Mouse (Mus musculus) CH12.LX (cell line): ENCODE results near the gene Hist1h2bh. TPM values are rescaled to one million over a fixed set of nuclear protein-coding genes. Genes with fewer than 3 reads are reported as not detected.
A peak's percentile ranks its signal among the peaks of the same experiment; 100 is the strongest.
"Not testable (repeated sequence)": the region's sequence is repeated elsewhere in the genome, so short reads cannot be mapped to it uniquely, and the experiment has no call there.

ENCODE experiments used
- DNase-seq: peaks from one replicate; pipeline ENCODE4 v3.0.0-alpha.2; 2013; ENCODE audit errors: extremely low read depth
- H3K27ac ChIP-seq: 2 replicates; pipeline ENCODE4 v1.5.1; 2012; ENCODE audit warnings: low read depth, mild to moderate bottlenecking, control low read depth, moderate library complexity; ENCODE audit not compliant: insufficient read depth
- H3K27me3 ChIP-seq: replicated peaks from 2 replicates; pipeline ENCODE3; 2012; ENCODE audit warnings: inconsistent platforms
- H3K36me3 ChIP-seq, 2 experiments: replicated peaks in 1 of 2; 2 replicates each; pipeline versions ENCODE3 to v1.6.1; 2012; ENCODE audit warnings: inconsistent platforms in 1 of 2, low read length in 1 of 2, mild to moderate bottlenecking in 1 of 2, mixed read lengths in 1 of 2, moderate library complexity in 1 of 2; ENCODE audit not compliant: control insufficient read depth in 1 of 2, insufficient read depth in 1 of 2
- H3K4me1 ChIP-seq, 2 experiments: 2 replicates each; pipeline ENCODE4 v1.6.1; 2012; ENCODE audit warnings: inconsistent platforms in 1 of 2, moderate library complexity in 1 of 2; ENCODE audit not compliant: insufficient read depth in 2 of 2, control insufficient read depth in 1 of 2
- H3K4me2 ChIP-seq: 2 replicates; pipeline ENCODE4 v1.6.1; 2012; ENCODE audit warnings: low read depth, mild to moderate bottlenecking, control low read depth; ENCODE audit not compliant: poor library complexity, insufficient read depth, severe bottlenecking
- H3K4me3 ChIP-seq, 3 experiments: fragments of 150-350 bp in 1 of 3; sonication (generic) in 1 of 3; replicated peaks in 1 of 3; 2 replicates each; pipeline versions ENCODE3 to v1.5.1; 2011 to 2012; ENCODE audit warnings: low read depth in 2 of 3, low read length in 2 of 3, mild to moderate bottlenecking in 2 of 3, moderate library complexity in 2 of 3, control low read depth in 1 of 3, improper control_type of control experiment in 1 of 3, inconsistent platforms in 1 of 3, mixed read lengths in 1 of 3; ENCODE audit not compliant: poor library complexity in 1 of 3
- H3K79me2 ChIP-seq: replicated peaks from 2 replicates; pipeline ENCODE4 v1.6.1; 2012; ENCODE audit warnings: mild to moderate bottlenecking, moderate library complexity; ENCODE audit not compliant: control insufficient read depth, poor library complexity, insufficient read depth, severe bottlenecking; ENCODE audit errors: extremely low read depth
- H3K9ac ChIP-seq: 2 replicates; pipeline ENCODE4 v1.6.1; 2012; ENCODE audit warnings: low read depth, mild to moderate bottlenecking, control low read depth, moderate library complexity; ENCODE audit not compliant: insufficient read depth
- H3K9me3 ChIP-seq: replicated peaks from 2 replicates; pipeline ENCODE3; 2012; ENCODE audit warnings: low read length, inconsistent platforms, mixed read lengths
- BHLHE40 ChIP-seq: IDR thresholded peaks from 2 replicates; pipeline ENCODE4 v1.6.1; 2011; ENCODE audit warnings: mild to moderate bottlenecking, low read depth, low read length, improper control_type of control experiment
- CHD1 ChIP-seq: IDR thresholded peaks from 2 replicates; pipeline ENCODE4 v1.6.1; 2012; ENCODE audit warnings: low read depth, low read length, improper control_type of control experiment, inconsistent platforms
- CHD2 ChIP-seq: IDR thresholded peaks from 2 replicates; pipeline ENCODE4 v1.6.1; 2011; ENCODE audit warnings: low read length, improper control_type of control experiment
- E2F4 ChIP-seq: IDR thresholded peaks from 2 replicates; pipeline ENCODE4 v1.6.1; 2011; ENCODE audit warnings: low read depth, low read length, improper control_type of control experiment; ENCODE audit not compliant: insufficient replicate concordance
- HCFC1 ChIP-seq: IDR thresholded peaks from 2 replicates; pipeline ENCODE4 v1.6.1; 2012; ENCODE audit warnings: low read depth, mild to moderate bottlenecking, inconsistent platforms, low read length, improper control_type of control experiment
- IRF4 ChIP-seq: IDR thresholded peaks from 2 replicates; pipeline ENCODE4 v1.6.1; 2014; ENCODE audit warnings: low read depth, mild to moderate bottlenecking, inconsistent platforms, low read length, improper control_type of control experiment
- KAT2A ChIP-seq: IDR thresholded peaks from 2 replicates; pipeline ENCODE4 v1.6.1; 2012; ENCODE audit warnings: low read length, improper control_type of control experiment, inconsistent platforms; ENCODE audit not compliant: insufficient replicate concordance
- MAFK ChIP-seq: IDR thresholded peaks from 2 replicates; pipeline ENCODE4 v1.6.1; 2011; ENCODE audit warnings: low read length, improper control_type of control experiment; ENCODE audit not compliant: insufficient replicate concordance
- MAX ChIP-seq: IDR thresholded peaks from 2 replicates; pipeline ENCODE4 v1.6.1; 2011; ENCODE audit warnings: low read length, improper control_type of control experiment
- MAZ ChIP-seq: IDR thresholded peaks from 2 replicates; pipeline ENCODE4 v1.6.1; 2012; ENCODE audit warnings: low read depth, mild to moderate bottlenecking, inconsistent platforms, low read length, improper control_type of control experiment, moderate library complexity
- MXI1 ChIP-seq: IDR thresholded peaks from 2 replicates; pipeline ENCODE4 v1.6.1; 2011; ENCODE audit warnings: mild to moderate bottlenecking, low read depth, low read length, improper control_type of control experiment
- MYC ChIP-seq: IDR thresholded peaks from 2 replicates; pipeline ENCODE4 v1.6.1; 2011; ENCODE audit warnings: low read depth, mild to moderate bottlenecking, improper control_type of control experiment, low read length
- NELFE ChIP-seq: IDR thresholded peaks from 2 replicates; pipeline ENCODE4 v1.6.1; 2011; ENCODE audit warnings: low read depth, low read length, improper control_type of control experiment
- NRF1 ChIP-seq: IDR thresholded peaks from 2 replicates; pipeline ENCODE4 v1.6.1; 2014; ENCODE audit warnings: low read depth, mild to moderate bottlenecking, inconsistent platforms, low read length, improper control_type of control experiment, moderate library complexity
- POLR2A ChIP-seq: IDR thresholded peaks from 2 replicates; pipeline ENCODE4 v1.6.1; 2011; ENCODE audit warnings: low read depth, mild to moderate bottlenecking, improper control_type of control experiment, low read length
- POLR2AphosphoS2 ChIP-seq: IDR thresholded peaks from 2 replicates; pipeline ENCODE4 v1.6.1; 2011; ENCODE audit warnings: low read depth, low read length, improper control_type of control experiment
- RCOR1 ChIP-seq: conservative IDR thresholded peaks from 2 replicates; pipeline ENCODE4 v1.6.1; 2012; ENCODE audit warnings: low read depth, mild to moderate bottlenecking, inconsistent platforms, low read length, improper control_type of control experiment
- SIN3A ChIP-seq: IDR thresholded peaks from 2 replicates; pipeline ENCODE4 v1.6.1; 2012; ENCODE audit warnings: low read length, improper control_type of control experiment, inconsistent platforms
- TBP ChIP-seq: conservative IDR thresholded peaks from 2 replicates; pipeline ENCODE4 v1.6.1; 2011; ENCODE audit warnings: low read depth, low read length, improper control_type of control experiment
- TCF12 ChIP-seq: IDR thresholded peaks from 2 replicates; pipeline ENCODE4 v1.6.1; 2014; ENCODE audit warnings: low read depth, mild to moderate bottlenecking, inconsistent platforms, low read length, improper control_type of control experiment
- UBTF ChIP-seq: IDR thresholded peaks from 2 replicates; pipeline ENCODE4 v1.6.1; 2012; ENCODE audit warnings: low read depth, mild to moderate bottlenecking, inconsistent platforms, low read length, improper control_type of control experiment, moderate library complexity
- USF2 ChIP-seq: conservative IDR thresholded peaks from 2 replicates; pipeline ENCODE4 v1.6.1; 2011; ENCODE audit warnings: low read depth, low read length, improper control_type of control experiment
- ZC3H11A ChIP-seq: IDR thresholded peaks from 2 replicates; pipeline ENCODE4 v1.6.1; 2012; ENCODE audit warnings: low read depth, mild to moderate bottlenecking, inconsistent platforms, low read length, improper control_type of control experiment
- ZMIZ1 ChIP-seq: IDR thresholded peaks from 2 replicates; pipeline ENCODE4 v1.6.1; 2012; ENCODE audit warnings: low read depth, mild to moderate bottlenecking, inconsistent platforms, low read length, improper control_type of control experiment
- dilution Hi-C: fragments of 300-500 bp; cut with MboI; formaldehyde crosslinking; loops from 2 replicates; pipeline ENCODE4 v1.14.3; 2020; ENCODE audit warnings: low sequenced_read_pairs; ENCODE audit not compliant: extremely low pct_unique_long_range_greater_than_20kb, extremely low pct_ligation_motif_present
- in situ Hi-C: fragments of 300-500 bp; cut with MboI; formaldehyde crosslinking; loops from 3 replicates; pipeline ENCODE4 v1.14.3; 2019; ENCODE audit warnings: low sequenced_read_pairs, low pct_ligation_motif_present, low pct_unique_long_range_greater_than_20kb, mixed read lengths
- polyA plus RNA-seq: library from polyadenylated mRNA; unstranded; fragments of >175 nt; gene quantifications from 2 replicates; pipeline ENCODE4 v1.2.1, GENCODE M21; 2012; ENCODE audit warnings: low read depth; ENCODE audit not compliant: insufficient read length
- total RNA-seq, 2 experiments: library from RNA; depleted of rRNA; stranded (reverse); fragments of 300-350 nt in 1 of 2; fragments of >200 nt in 1 of 2; gene quantifications; 2 replicates each; pipeline ENCODE4 v1.2.3; 2012 to 2014

Gene Hist1h2bh
- total and polyA plus RNA-seq, 3 experiments, result 0.77 to 261 (median 8.0) TPM

DNA sequence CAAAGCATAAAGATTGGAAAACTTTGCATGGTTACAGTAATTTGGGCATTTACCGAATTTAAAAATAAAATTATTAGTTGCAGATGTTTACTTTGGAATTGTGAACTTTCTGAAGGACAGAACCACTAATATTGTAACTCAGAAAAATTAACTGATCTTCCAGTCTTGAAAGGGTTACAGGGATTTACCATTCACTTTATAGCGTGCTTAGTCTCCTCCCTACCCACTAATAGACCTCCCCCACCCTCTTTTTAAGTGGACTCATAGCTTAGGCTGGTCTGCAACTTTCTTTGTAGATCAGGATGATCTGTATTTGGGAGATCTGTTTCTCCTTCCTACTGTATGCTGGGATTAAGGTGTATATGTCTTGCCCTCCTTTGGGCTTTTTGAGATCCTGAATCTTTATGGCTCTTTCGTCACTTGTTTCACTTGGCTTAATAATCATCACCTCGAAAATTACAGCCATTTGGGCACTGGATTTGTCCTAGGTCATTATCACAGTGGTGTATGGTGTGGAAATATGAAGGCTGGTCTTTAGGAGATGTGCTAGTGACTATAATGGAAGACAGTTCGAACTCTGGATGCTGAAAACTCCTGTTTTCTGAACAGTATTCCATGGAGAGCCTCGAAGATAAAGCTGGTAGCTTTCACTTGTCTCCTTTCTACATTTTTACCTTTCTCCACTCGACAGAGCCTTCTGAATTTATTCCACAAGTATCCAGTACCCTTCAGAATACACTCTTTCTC is 6.9 kb downstream of the Hist1h2bh start:
- dilution Hi-C loops (no loop called here), in situ Hi-C loops (no loop called here)
- Histone ChIP-seq H3K9me3 (no peaks in the 10 kb centered on the region), H3K79me2 (no peaks in the 10 kb centered on the region), H3K9ac (peak overlapping the region; percentile 95), H3K27ac (peak overlapping the region; percentile 80), H3K4me2 (peak overlapping the region; percentile 93), H3K36me3 (no peaks in the 10 kb centered on the region), H3K4me3 (peak overlapping the region; percentile 49 to 58 (median 55)), H3K4me1 (peaks cover 9 to 57% of the 10 kb centered on the region in 2 experiments; a peak in 3 of 4 replicates), H3K27me3 (no peaks in the 10 kb centered on the region)
- DNase-seq, result no peak
- 0 out of 2 replicates have a peak, but pooled peaks have one; percentile 57 for TF ChIP-seq SIN3A
- no peak for TF ChIP-seq CHD1
- TF ChIP-seq MYC, result 0 out of 2 replicates have a peak, but pooled peaks have one; percentile 2
- 0 out of 2 replicates have a peak, but pooled peaks have one; percentile 4 for TF ChIP-seq TBP
- peak; percentile 54; the same call in 1 of the 2 replicates for TF ChIP-seq POLR2A
- no peak for TF ChIP-seq MAFK
- peak; percentile 93; the same call in 1 of the 2 replicates for TF ChIP-seq ZMIZ1
- TF ChIP-seq ZC3H11A, result no peak
- peak; percentile 86 for TF ChIP-seq POLR2AphosphoS2
- peak; percentile 21; the same call in 1 of the 2 replicates for TF ChIP-seq RCOR1

DNA sequence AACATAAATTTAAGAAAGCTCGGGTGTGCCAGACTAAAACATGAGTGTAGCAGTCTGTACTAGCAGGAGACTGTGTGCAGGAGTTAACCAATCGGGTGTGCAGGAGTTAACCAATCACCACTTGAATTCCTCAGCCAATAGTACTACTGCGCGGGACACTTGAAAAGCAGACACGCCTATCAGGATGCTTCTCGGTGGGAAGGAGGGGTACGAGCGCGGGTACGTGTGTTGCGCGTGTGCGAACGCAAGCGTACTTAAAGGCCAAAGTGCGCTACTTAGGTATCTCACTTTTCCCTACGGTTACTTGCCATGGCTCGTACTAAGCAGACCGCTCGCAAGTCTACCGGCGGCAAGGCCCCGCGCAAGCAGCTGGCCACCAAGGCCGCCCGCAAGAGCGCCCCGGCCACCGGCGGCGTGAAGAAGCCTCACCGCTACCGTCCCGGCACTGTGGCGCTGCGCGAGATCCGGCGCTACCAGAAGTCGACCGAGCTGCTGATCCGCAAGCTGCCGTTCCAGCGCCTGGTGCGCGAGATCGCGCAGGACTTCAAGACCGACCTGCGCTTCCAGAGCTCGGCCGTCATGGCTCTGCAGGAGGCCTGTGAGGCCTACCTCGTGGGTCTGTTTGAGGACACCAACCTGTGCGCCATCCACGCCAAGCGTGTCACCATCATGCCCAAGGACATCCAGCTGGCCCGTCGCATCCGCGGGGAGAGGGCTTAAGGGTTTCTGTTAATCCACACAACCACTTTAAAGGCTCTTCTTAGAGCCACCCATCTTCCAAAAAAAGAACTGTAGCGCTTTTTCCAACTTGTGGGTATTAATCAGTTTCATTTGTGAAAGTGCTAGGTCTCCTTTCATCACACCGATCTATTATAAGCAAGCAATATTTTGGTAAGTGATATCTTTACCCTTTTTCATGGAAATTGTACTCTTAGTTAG is 7.8 kb downstream of the Hist1h2bh start, which contains the start of gene Hist1h3g:
Gene Hist1h3g, plus strand, starts transcription at position 286 of the 939 bp plus-strand sequence.
- DNase-seq, result peak; percentile 98
- dilution Hi-C loops, H3K36me3 ChIP-seq, H3K79me2 ChIP-seq, H3K27me3 ChIP-seq, H3K9me3 ChIP-seq, in situ Hi-C loops: not testable (repeated sequence)
- peak within 1 kb of the TSS; percentile 98 for H3K4me2 ChIP-seq
- H3K27ac ChIP-seq, result peak within 1 kb of the TSS; percentile 93
- H3K9ac ChIP-seq, result peak within 1 kb of the TSS; percentile 100
- H3K4me3 ChIP-seq, result peak within 1 kb of the TSS; percentile 49 to 70 (median 55)
- peaks cover 9 to 51% of the 10 kb centered on the region in 2 experiments; a peak in 3 of 4 replicates for H3K4me1 ChIP-seq
- TF ChIP-seq NELFE (peak; percentile 99), BHLHE40 (peak; percentile 19; the same call in 1 of the 2 replicates), TBP (peak; percentile 98), ZMIZ1 (peak; percentile 99), HCFC1 (peak; percentile 48), USF2 (peak; percentile 18), POLR2AphosphoS2 (peak; percentile 100), TCF12 (peak; percentile 87; the same call in 1 of the 2 replicates), MYC (peak; percentile 77), RCOR1 (0 out of 2 replicates have a peak, but pooled peaks have one; percentile 68), NRF1 (peak; percentile 85), POLR2A (peak; percentile 97), MAZ (0 out of 2 replicates have a peak, but pooled peaks have one; percentile 13), IRF4 (peak; percentile 31; the same call in 1 of the 2 replicates), MAX (peak; percentile 40; the same call in 1 of the 2 replicates), CHD1 (peak; percentile 95; the same call in 1 of the 2 replicates), CHD2 (peak; percentile 88), MXI1 (0 out of 2 replicates have a peak, but pooled peaks have one; percentile 25), UBTF (peak; percentile 97), SIN3A (peak; percentile 61), E2F4 (peak; percentile 100), KAT2A (peak; percentile 68; the same call in 1 of the 2 replicates)
- TF ChIP-seq, all 38 proteins: peak for 22; not testable (repeated sequence) for 16
